Mouse (Mus musculus) intestine, embryonic 16.5 days (tissue): ENCODE measurements at regions not wholly inside any gene's neighbourhood (a gene's known extent, or its start where the extent isn't known, plus 50 kb on each side); places are given as distances from the start of the nearest gene placed in this dataset.

Experiments used
- ATAC-seq: fragments of 200-750 bp; cut with Nextera tagmentation; 2 replicates; pipeline ENCODE4 v1.8.0; 2017; ENCODE audit warnings: moderate TSS enrichment, moderate library complexity
- H3K27ac ChIP-seq: fragments of 300-500 bp; sonication (generic); 2 replicates; pipeline ENCODE4 v1.5.1; 2014; ENCODE audit warnings: mild to moderate bottlenecking, low read length
- H3K27me3 ChIP-seq: fragments of 300-500 bp; sonication (generic); replicated peaks from 2 replicates; pipeline ENCODE4 v1.6.1; 2014; ENCODE audit warnings: low read length, control low read depth, mixed read lengths; ENCODE audit not compliant: control insufficient read depth, insufficient read depth
- H3K36me3 ChIP-seq: fragments of 300-500 bp; sonication (generic); 2 replicates; pipeline ENCODE4 v1.6.1; 2014; ENCODE audit warnings: low read length, control low read depth; ENCODE audit not compliant: control insufficient read depth, insufficient read depth
- H3K4me1 ChIP-seq: fragments of 300-500 bp; sonication (generic); 2 replicates; pipeline ENCODE4 v1.6.1; 2014; ENCODE audit warnings: low read length, control low read depth, mixed read lengths; ENCODE audit not compliant: control insufficient read depth, insufficient read depth
- H3K4me2 ChIP-seq: fragments of 300-500 bp; sonication (generic); 2 replicates; pipeline ENCODE4 v1.6.1; 2014; ENCODE audit warnings: low read depth, low read length, control low read depth
- H3K4me3 ChIP-seq: fragments of 300-500 bp; sonication (generic); 2 replicates; pipeline ENCODE4 v1.5.1; 2014; ENCODE audit warnings: mild to moderate bottlenecking, low read length
- H3K9ac ChIP-seq: fragments of 300-500 bp; sonication (generic); 2 replicates; pipeline ENCODE4 v1.6.1; 2014; ENCODE audit warnings: low read depth, low read length
- H3K9me3 ChIP-seq: fragments of 300-500 bp; sonication (generic); 2 replicates; pipeline ENCODE4 v1.6.1; 2016; ENCODE audit warnings: low read length, control low read depth; ENCODE audit not compliant: control insufficient read depth
- WGBS: fragments of 180-500 bp; shearing (Covaris S2); extraction: QIAGEN DNeasy Blood & Tissue Kit; methylation state at CpG from one replicate; pipeline ENCODE4 v1.1.7; 2014; 5-methylcytosine and 5-hydroxymethylcytosine counted together

GRCm38 (mm10) chr1:164678303-164678702, 118.1 kb upstream of the Dpt start:
- Histone ChIP-seq H3K36me3 (no peaks in the 10 kb centered on the region), H3K4me1 (no peaks in the 10 kb centered on the region), H3K4me3 (no peak overlapping the region), H3K27ac (no peak overlapping the region), H3K27me3 (no peaks in the 10 kb centered on the region), H3K9me3 (peaks cover 3% of the 10 kb centered on the region; the same call in 1 of the 2 replicates), H3K4me2 (no peak overlapping the region), H3K9ac (no peak overlapping the region)
- ATAC-seq = no peak
- WGBS = 50% methylated on average over 3 of the region's 3 CpGs

- H3K27ac ChIP-seq = no peak overlapping the region
- no peak overlapping the region for H3K4me2 ChIP-seq
- H3K9ac ChIP-seq = no peak overlapping the region
- H3K36me3 ChIP-seq = no peaks in the 10 kb centered on the region
- WGBS = 92% methylated on average over 1 of the region's 1 CpGs
- H3K4me1 ChIP-seq = no peaks in the 10 kb centered on the region
- H3K27me3 ChIP-seq = no peaks in the 10 kb centered on the region
- no peak for ATAC-seq
- no peak overlapping the region for H3K4me3 ChIP-seq
- H3K9me3 ChIP-seq = no peaks in the 10 kb centered on the region
Observed at GRCm38 (mm10) chr1:164652244-164652643, 144.2 kb upstream of the Dpt start.

DNA sequence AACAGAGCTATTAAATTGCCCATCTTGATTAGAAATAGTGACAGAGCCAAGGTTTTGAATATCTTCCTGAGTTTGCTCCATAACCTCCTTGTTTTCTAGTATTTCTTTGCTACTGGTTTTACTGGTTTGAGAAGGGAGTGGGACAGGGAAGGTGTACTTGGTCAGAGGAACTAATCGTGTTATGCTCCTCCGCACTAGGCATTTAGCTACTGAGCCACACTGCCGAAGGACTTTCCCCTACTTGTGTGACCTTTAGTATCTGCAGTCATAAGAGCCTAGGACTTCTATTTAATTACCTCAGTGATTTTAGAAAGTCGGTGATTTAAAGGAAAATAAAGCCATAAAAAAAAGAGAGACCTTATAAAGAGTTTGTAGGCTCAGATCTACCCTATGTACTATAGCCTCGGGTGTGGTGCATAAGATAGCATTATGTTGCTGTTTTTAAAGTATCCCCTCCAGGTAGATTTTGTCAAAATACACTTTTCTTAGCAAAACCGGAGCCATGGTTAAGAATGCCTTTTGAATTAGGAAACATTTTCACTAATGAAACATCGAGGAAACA, 158.5 kb upstream of the Dpt start:
- Histone ChIP-seq H3K4me2 (no peak overlapping the region), H3K9ac (no peak overlapping the region), H3K27me3 (no peaks in the 10 kb centered on the region), H3K36me3 (no peaks in the 10 kb centered on the region), H3K4me1 (no peaks in the 10 kb centered on the region), H3K9me3 (0 out of 2 replicates have a peak, but pooled peaks cover 3% of the 10 kb centered on the region), H3K27ac (no peak overlapping the region), H3K4me3 (no peak overlapping the region)
- peak; percentile 86 for ATAC-seq
- WGBS = 67% methylated on average over 7 of the region's 7 CpGs

GRCm38 (mm10) chr1:164631679-164632078, 164.8 kb upstream of the Dpt start:
- no peak for ATAC-seq

DNA sequence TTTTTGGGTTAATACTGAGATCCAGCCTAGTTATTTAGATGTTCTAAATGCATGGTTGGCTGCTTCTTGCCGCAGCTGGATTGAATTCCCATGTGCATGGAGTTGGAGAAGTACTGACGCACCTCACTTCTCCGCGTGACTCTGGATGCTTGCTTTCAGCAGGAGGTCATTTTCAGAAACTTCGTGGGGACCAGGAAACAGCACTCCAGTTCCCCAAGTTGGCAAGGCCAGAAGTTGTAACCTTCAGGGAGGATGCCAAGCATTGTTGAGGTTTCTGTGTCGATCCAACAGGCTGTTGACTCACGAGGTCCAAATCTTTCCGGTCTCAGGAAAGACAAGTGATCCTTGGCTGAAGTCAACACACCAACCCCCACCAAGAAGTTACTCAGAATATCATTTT, 167.6 kb upstream of the Dpt start:
- Histone ChIP-seq H3K9ac (no peak overlapping the region), H3K27ac (no peak overlapping the region), H3K4me1 (no peaks in the 10 kb centered on the region), H3K4me2 (no peak overlapping the region), H3K36me3 (no peaks in the 10 kb centered on the region), H3K4me3 (no peak overlapping the region), H3K27me3 (no peaks in the 10 kb centered on the region), H3K9me3 (0 out of 2 replicates have a peak, but pooled peaks cover 5% of the 10 kb centered on the region)
- 89% methylated on average over 8 of the region's 8 CpGs for WGBS
- no peak for ATAC-seq

More at GRCm38 (mm10) chr1:164631679-164632078, 164.8 kb upstream of the Dpt start:
- no peak overlapping the region for H3K9ac ChIP-seq
- H3K27me3 ChIP-seq = no peaks in the 10 kb centered on the region
- no peak overlapping the region for H3K4me2 ChIP-seq
- no peak overlapping the region for H3K27ac ChIP-seq
- H3K4me3 ChIP-seq = no peak overlapping the region
- 0 out of 2 replicates have a peak, but pooled peaks cover 5% of the 10 kb centered on the region for H3K9me3 ChIP-seq
- no peaks in the 10 kb centered on the region for H3K4me1 ChIP-seq
- 85% methylated on average over 6 of the region's 6 CpGs for WGBS
- H3K36me3 ChIP-seq = no peaks in the 10 kb centered on the region

- WGBS = 93% methylated on average over 4 of the region's 4 CpGs
- Histone ChIP-seq H3K27me3 (no peaks in the 10 kb centered on the region), H3K27ac (no peak overlapping the region), H3K4me3 (no peak overlapping the region), H3K9ac (no peak overlapping the region), H3K4me1 (no peaks in the 10 kb centered on the region), H3K9me3 (no peaks in the 10 kb centered on the region), H3K36me3 (no peaks in the 10 kb centered on the region), H3K4me2 (no peak overlapping the region)
- no peak for ATAC-seq
Observed at GRCm38 (mm10) chr1:164622946-164623345, 164.8 kb upstream of the Atp1b1 start.

DNA sequence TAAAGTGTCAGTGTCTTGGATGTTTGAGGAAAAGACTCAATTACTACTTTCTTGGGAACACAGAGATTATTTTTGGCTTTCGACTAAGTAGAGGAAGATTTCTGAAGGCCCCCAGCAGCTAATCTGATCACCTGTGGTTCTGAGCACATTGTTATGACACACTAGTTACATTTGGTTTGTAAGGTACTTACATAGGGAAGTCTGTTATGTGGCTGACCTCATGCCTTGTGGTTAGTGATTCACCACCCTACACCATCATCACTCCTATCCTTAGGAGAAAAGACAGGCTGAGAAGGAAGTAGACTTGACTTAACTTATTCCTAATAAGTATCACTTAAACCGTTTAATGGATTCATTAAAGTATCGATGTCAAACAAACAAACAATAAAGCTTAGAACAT, 164.3 kb upstream of the Atp1b1 start:
- H3K4me1 ChIP-seq = no peaks in the 10 kb centered on the region
- no peak overlapping the region for H3K4me2 ChIP-seq

DNA sequence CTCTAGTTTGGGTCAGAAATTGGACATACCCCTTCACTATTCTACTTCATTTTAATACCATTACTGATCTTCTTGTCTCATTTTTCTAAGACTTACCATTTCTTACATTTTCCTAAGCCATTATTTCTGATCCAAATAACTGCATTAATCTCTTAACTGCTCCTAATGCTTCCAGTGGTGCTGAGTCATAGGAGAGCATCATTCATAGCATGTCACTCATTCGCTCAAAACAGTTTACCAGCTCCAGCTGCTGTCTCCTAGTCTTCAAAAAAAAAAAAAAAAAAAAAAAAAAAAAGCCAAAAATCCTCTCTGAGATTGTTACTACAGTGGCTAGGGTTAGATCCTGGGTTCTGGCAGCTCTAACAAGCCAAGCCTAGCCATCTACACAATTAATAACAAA, 162.0 kb upstream of the Atp1b1 start:
- 83% methylated on average over 1 of the region's 1 CpGs for WGBS

More for the DNA sequence above, 164.3 kb upstream of the Atp1b1 start:
- WGBS = 91% methylated on average over 3 of the region's 3 CpGs
- no peaks in the 10 kb centered on the region for H3K27me3 ChIP-seq
- no peaks in the 10 kb centered on the region for H3K36me3 ChIP-seq
- no peaks in the 10 kb centered on the region for H3K9me3 ChIP-seq
- H3K9ac ChIP-seq = no peak overlapping the region
- ATAC-seq = no peak
- H3K27ac ChIP-seq = no peak overlapping the region
- H3K4me3 ChIP-seq = no peak overlapping the region

DNA sequence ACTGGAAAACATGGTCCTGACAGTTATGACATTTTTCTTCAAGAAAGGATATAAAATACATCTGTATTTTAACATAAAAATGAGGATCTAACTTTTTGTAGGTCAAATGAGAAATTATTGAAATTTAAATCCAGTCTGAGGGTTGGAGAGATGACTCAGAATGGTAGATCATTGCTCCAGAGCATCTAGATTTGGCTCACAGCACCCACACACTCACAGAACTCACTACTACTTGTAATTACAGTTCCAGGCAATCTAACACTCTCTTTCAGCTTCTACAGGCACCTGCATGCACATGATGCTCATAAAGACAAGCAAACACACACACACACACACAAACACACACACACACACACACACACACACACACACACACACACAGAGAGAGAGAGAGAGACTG, 159.7 kb upstream of the Atp1b1 start:
- Histone ChIP-seq H3K36me3 (no peaks in the 10 kb centered on the region), H3K27ac (no peak overlapping the region), H3K9ac (no peak overlapping the region), H3K4me3 (no peak overlapping the region), H3K27me3 (no peaks in the 10 kb centered on the region), H3K4me1 (no peaks in the 10 kb centered on the region), H3K9me3 (no peaks in the 10 kb centered on the region), H3K4me2 (no peak overlapping the region)
- no peak for ATAC-seq

More for the DNA sequence above, 162.0 kb upstream of the Atp1b1 start:
- ATAC-seq = no peak
- Histone ChIP-seq H3K9me3 (no peaks in the 10 kb centered on the region), H3K4me1 (no peaks in the 10 kb centered on the region), H3K36me3 (no peaks in the 10 kb centered on the region), H3K4me3 (no peak overlapping the region), H3K27me3 (no peaks in the 10 kb centered on the region), H3K4me2 (no peak overlapping the region), H3K27ac (no peak overlapping the region), H3K9ac (no peak overlapping the region)

DNA sequence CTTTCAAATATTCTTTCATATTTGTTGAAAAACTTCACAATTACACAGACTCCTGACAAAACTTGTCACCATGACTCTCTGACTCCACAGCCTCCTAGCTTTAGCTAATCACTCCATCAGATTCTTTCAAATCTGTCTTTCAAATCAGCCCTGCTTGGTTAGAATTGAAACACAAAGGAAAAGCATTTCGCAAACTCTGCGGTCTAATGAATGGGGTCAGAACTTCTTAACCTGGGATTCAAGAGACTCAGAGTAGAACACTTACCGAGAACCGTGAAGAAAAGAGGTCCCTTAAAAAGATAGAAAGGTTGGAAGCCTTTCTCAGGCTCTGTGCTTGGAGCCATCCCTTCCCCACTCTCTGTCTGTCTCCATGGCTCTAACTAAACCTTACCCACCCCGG, 148.9 kb upstream of the Atp1b1 start:
- no peak for ATAC-seq
- no peaks in the 10 kb centered on the region for H3K27me3 ChIP-seq

More for the DNA sequence above, 148.9 kb upstream of the Atp1b1 start:
- Histone ChIP-seq H3K27ac (no peak overlapping the region), H3K4me1 (no peaks in the 10 kb centered on the region), H3K36me3 (no peaks in the 10 kb centered on the region), H3K4me2 (no peak overlapping the region), H3K4me3 (no peak overlapping the region), H3K9ac (no peak overlapping the region), H3K9me3 (no peaks in the 10 kb centered on the region)
- WGBS = 88% methylated on average over 5 of the region's 5 CpGs
